Mouse (Mus musculus): ENCODE measurements at regions not wholly inside any gene's neighbourhood (a gene's known extent, or its start where the extent isn't known, plus 50 kb on each side); places are given as distances from the start of the nearest gene placed in this dataset.

GRCm38 (mm10) chr1:35981226-35981625 is 87.0 kb upstream of the Hs6st1 start:
- DNase-seq = no peak

GRCm38 (mm10) chr1:35983361-35983760 is 84.8 kb upstream of the Hs6st1 start:
- DNase-seq = no peak

- no peak for DNase-seq
Observed at GRCm38 (mm10) chr1:35985318-35985717, 82.9 kb upstream of the Hs6st1 start.

GRCm38 (mm10) chr1:35986666-35987065 is 81.5 kb upstream of the Hs6st1 start:
- no peak for DNase-seq

- no peak for DNase-seq
Observed at GRCm38 (mm10) chr1:35992227-35992909, 75.8 kb upstream of the Hs6st1 start.

GRCm38 (mm10) chr1:35992937-35993336 is 75.3 kb upstream of the Hs6st1 start:
- DNase-seq = no peak

- no peak for DNase-seq
Observed at GRCm38 (mm10) chr1:35995691-35996090, 72.5 kb upstream of the Hs6st1 start.

GRCm38 (mm10) chr1:36001319-36001718 is 66.9 kb upstream of the Hs6st1 start:
- DNase-seq = no peak

GRCm38 (mm10) chr1:36001821-36002220 is 66.4 kb upstream of the Hs6st1 start:
- no peak for DNase-seq

GRCm38 (mm10) chr1:36003592-36003991 is 64.6 kb upstream of the Hs6st1 start:
- no peak for DNase-seq

- DNase-seq = no peak
Observed at GRCm38 (mm10) chr1:36008598-36008997, 59.6 kb upstream of the Hs6st1 start.

- DNase-seq = peak; percentile 37
Observed at GRCm38 (mm10) chr1:36009010-36009619, 59.1 kb upstream of the Hs6st1 start.

GRCm38 (mm10) chr1:36010151-36010550 is 58.0 kb upstream of the Hs6st1 start:
- DNase-seq = no peak

GRCm38 (mm10) chr1:36010834-36011233 is 57.4 kb upstream of the Hs6st1 start:
- no peak for DNase-seq

GRCm38 (mm10) chr1:36012081-36012765 is 56.0 kb upstream of the Hs6st1 start:
- no peak for DNase-seq

GRCm38 (mm10) chr1:36013823-36014341 is 54.3 kb upstream of the Hs6st1 start:
- DNase-seq = peak; percentile 71

- DNase-seq = no peak
Observed at GRCm38 (mm10) chr1:36014372-36014771, 53.8 kb upstream of the Hs6st1 start.

GRCm38 (mm10) chr1:36015210-36015609 is 53.0 kb upstream of the Hs6st1 start:
- DNase-seq = no peak

- no peak for DNase-seq
Observed at GRCm38 (mm10) chr1:36016566-36016965, 51.6 kb upstream of the Hs6st1 start.

- peak; percentile 65 for DNase-seq
Observed at GRCm38 (mm10) chr1:36017061-36017461, 51.1 kb upstream of the Hs6st1 start.

- DNase-seq = no peak
Observed at GRCm38 (mm10) chr1:36017656-36018055, 50.5 kb upstream of the Hs6st1 start.
